In the genomic region with DNA sequence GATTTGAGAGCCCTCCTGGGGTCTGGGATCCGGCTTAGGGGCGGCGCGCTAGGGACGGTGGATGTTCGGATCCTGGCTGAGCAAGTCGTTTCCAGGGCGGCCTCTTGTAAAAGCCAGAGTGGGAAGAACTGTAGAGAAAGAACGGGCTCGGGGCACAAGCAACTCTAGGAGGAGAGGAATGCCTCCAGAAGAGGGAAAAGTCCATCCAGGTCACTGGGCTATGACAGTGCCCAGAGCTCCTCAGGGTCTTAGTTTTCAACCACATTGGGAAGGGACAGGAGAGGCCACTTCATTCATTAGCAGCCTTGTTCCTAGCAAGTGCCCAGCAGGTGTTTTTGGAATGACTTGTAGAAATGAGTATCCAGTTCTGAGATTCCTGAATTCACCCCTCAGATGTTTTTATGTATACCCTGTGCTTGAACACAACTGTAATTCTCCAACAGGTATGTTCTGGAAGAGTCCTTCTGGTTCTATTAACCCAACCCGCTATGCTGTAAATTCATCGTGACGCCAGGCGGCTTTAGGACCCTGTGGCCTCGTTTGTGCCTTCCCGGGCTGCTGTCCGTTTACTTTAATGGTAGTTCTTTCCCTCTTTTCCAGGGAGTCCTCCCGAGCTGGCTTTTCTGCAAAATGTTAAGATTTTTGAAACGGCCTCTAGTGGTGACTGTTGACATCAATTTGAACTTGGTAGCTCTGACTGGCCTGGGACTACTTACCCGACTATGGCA, we compare ENCODE assay signal across 7 mouse cellular contexts. TPM values are rescaled to one million over a fixed set of nuclear protein-coding genes. Genes with fewer than 3 reads are reported as not detected.
DNase-seq lines count a peak whose midpoint lies in the region; ATAC-seq and TF ChIP-seq lines count a peak whose summit lies in the region.

No protein-coding gene starts in this region.

- no peaks in the 10 kb centered on the region for H3K27me3 ChIP-seq in E14TG2a.4 (ENCODE audit: insufficient read depth, low read length)
- H3K27me3 ChIP-seq in heart, embryonic 13.5 days (replicated peaks) = no peaks in the 10 kb centered on the region
- H3K27me3 ChIP-seq in kidney, embryonic 16.5 days (ENCODE audit: insufficient read depth, low read length) = no peaks in the 10 kb centered on the region
- no peaks in the 10 kb centered on the region for H3K27me3 ChIP-seq in lung, embryonic 14.5 days (ENCODE audit: insufficient read depth, low read length)

- H3K9me3 ChIP-seq in E14TG2a.4 (ENCODE audit: low read length) = no peaks in the 10 kb centered on the region
- no peaks in the 10 kb centered on the region for H3K9me3 ChIP-seq in heart, embryonic 13.5 days
- H3K9me3 ChIP-seq in kidney, embryonic 16.5 days (ENCODE audit: low read length) = no peaks in the 10 kb centered on the region
- no peaks in the 10 kb centered on the region for H3K9me3 ChIP-seq in lung, embryonic 14.5 days (ENCODE audit: low read depth, low read length)

- H3K36me3 ChIP-seq in E14TG2a.4 (ENCODE audit: insufficient read depth, low read length) = peaks cover 74% of the 10 kb centered on the region
- peaks cover 46% of the 10 kb centered on the region for H3K36me3 ChIP-seq in heart, embryonic 13.5 days
- H3K36me3 ChIP-seq in kidney, embryonic 16.5 days (ENCODE audit: insufficient read depth, low read length) = peaks cover 15% of the 10 kb centered on the region
- peaks cover 40% of the 10 kb centered on the region for H3K36me3 ChIP-seq in lung, embryonic 14.5 days (ENCODE audit: insufficient read depth)

- peak; percentile 40 for DNase-seq in WW6 (ENCODE audit: low read depth, low spot score)
- peak; percentile 71 for DNase-seq in embryo, embryonic 9.5 days (ENCODE audit: extremely low spot score)
- DNase-seq in lung, embryonic 14.5 days = peak; percentile 91

- peak overlapping the region; percentile 88 for H3K9ac ChIP-seq in heart, embryonic 13.5 days
- H3K9ac ChIP-seq in kidney, embryonic 16.5 days (replicated peaks; ENCODE audit: low read length) = peak overlapping the region; percentile 79
- peak overlapping the region; percentile 62 for H3K9ac ChIP-seq in lung, embryonic 14.5 days

- TF ChIP-seq CTCF in E14TG2a.4 (conservative IDR thresholded peaks at IDR 0.05; ENCODE audit: low read length) = peak; percentile 30
- TF ChIP-seq CTCF in lung, embryonic 14.5 days (IDR thresholded peaks at IDR 0.05; ENCODE audit: low read depth) = peak; percentile 63
- no peak for TF ChIP-seq CTCF in olfactory bulb, adult 2 months (IDR thresholded peaks at IDR 0.05; ENCODE audit: insufficient read depth, low read depth, low read length)

- peak overlapping the region; percentile 92 for H3K4me3 ChIP-seq in E14TG2a.4 (replicated peaks; ENCODE audit: low read length)
- H3K4me3 ChIP-seq in heart, embryonic 13.5 days = peak overlapping the region; percentile 67
- H3K4me3 ChIP-seq in kidney, embryonic 16.5 days (ENCODE audit: low read length) = peak overlapping the region; percentile 82
- peak overlapping the region; percentile 71 for H3K4me3 ChIP-seq in lung, embryonic 14.5 days (ENCODE audit: low read depth, low read length)
- peak overlapping the region; percentile 71 for H3K4me3 ChIP-seq in olfactory bulb, adult 2 months (ENCODE audit: insufficient read depth, low read depth, low read length)

- H3K27ac ChIP-seq in heart, embryonic 13.5 days (replicated peaks) = peak overlapping the region; percentile 95
- peak overlapping the region; percentile 71 for H3K27ac ChIP-seq in kidney, embryonic 16.5 days (ENCODE audit: low read length)
- H3K27ac ChIP-seq in lung, embryonic 14.5 days (ENCODE audit: low read depth) = peak overlapping the region; percentile 90
- H3K27ac ChIP-seq in olfactory bulb, adult 2 months (ENCODE audit: insufficient read depth, low read depth, low read length) = 0 out of 2 replicates have a peak overlapping the region, but pooled peaks have one; percentile 12

- TF ChIP-seq POLR2A in olfactory bulb, adult 2 months (IDR thresholded peaks at IDR 0.05; ENCODE audit: insufficient read depth, low read depth, low read length) = no peak

- H3K4me2 ChIP-seq in heart, embryonic 13.5 days = peak overlapping the region; percentile 82
- H3K4me2 ChIP-seq in kidney, embryonic 16.5 days (replicated peaks; ENCODE audit: low read depth, low read length) = peak overlapping the region; percentile 76
- H3K4me2 ChIP-seq in lung, embryonic 14.5 days = peak overlapping the region; percentile 93

- ATAC-seq in heart, embryonic 13.5 days (ENCODE audit: extremely low read depth, insufficient number of reproducible peaks, low FRiP score, low TSS enrichment) = no peak; the same call in 1 of the 2 replicates
- peak; percentile 66 for ATAC-seq in kidney, embryonic 16.5 days (ENCODE audit: low FRiP score, low TSS enrichment)
- peak; percentile 53 for ATAC-seq in lung, embryonic 14.5 days (ENCODE audit: insufficient read depth)

- under 1% methylated on average over 20 of the region's 20 CpGs for WGBS in heart, embryonic 13.5 days
- WGBS in kidney, embryonic 16.5 days = 0% methylated on average over 20 of the region's 20 CpGs
- WGBS in lung, embryonic 14.5 days = under 1% methylated on average over 20 of the region's 20 CpGs
- WGBS in olfactory bulb, adult 2 months = under 1% methylated on average over 20 of the region's 20 CpGs

- H3K4me1 ChIP-seq in E14TG2a.4 (replicated peaks; ENCODE audit: low read depth, low read length) = peaks cover 71% of the 10 kb centered on the region
- peaks cover 26% of the 10 kb centered on the region for H3K4me1 ChIP-seq in heart, embryonic 13.5 days
- peaks cover 22% of the 10 kb centered on the region for H3K4me1 ChIP-seq in kidney, embryonic 16.5 days (ENCODE audit: insufficient read depth, low read length)
- peaks cover 10% of the 10 kb centered on the region; the same call in 1 of the 2 replicates for H3K4me1 ChIP-seq in lung, embryonic 14.5 days (ENCODE audit: insufficient read depth)
- H3K4me1 ChIP-seq in olfactory bulb, adult 2 months (ENCODE audit: control insufficient read depth, insufficient read depth, low read length) = no peaks in the 10 kb centered on the region; the same call in 1 of the 2 replicates

RNA-seq across cellular contexts. Expression of gene Pomt1, which starts 0.5 kb away (rescaled TPM):
- polyA plus RNA-seq in heart, embryonic 13.5 days (2015; fragmentation: Nextera tagmentation; extraction: Ambion mirVana) = 16.0 and 18.8 TPM in 2 replicates
- 31.6 and 32.9 TPM in 2 replicates for polyA plus RNA-seq in kidney, embryonic 16.5 days (2015; fragmentation: Nextera tagmentation; extraction: Ambion mirVana)
- polyA plus RNA-seq in lung, embryonic 14.5 days (2014; fragmentation: Nextera tagmentation; extraction: Ambion mirVana) = 19.4 and 21.6 TPM in 2 replicates
- not detected in 2 replicates for polyA plus RNA-seq in olfactory bulb, adult 2 months (2012; ENCODE audit: insufficient read depth, insufficient read length, low replicate concordance, missing spikeins)

RNA-seq across cellular contexts. Expression of gene Uck1, which starts 23.0 kb away (rescaled TPM):
- 44.8 and 45.3 TPM in 2 replicates for polyA plus RNA-seq in heart, embryonic 13.5 days (2015; fragmentation: Nextera tagmentation; extraction: Ambion mirVana)
- 88.5 and 92.0 TPM in 2 replicates for polyA plus RNA-seq in kidney, embryonic 16.5 days (2015; fragmentation: Nextera tagmentation; extraction: Ambion mirVana)
- polyA plus RNA-seq in lung, embryonic 14.5 days (2014; fragmentation: Nextera tagmentation; extraction: Ambion mirVana) = 58.6 and 63.6 TPM in 2 replicates
- polyA plus RNA-seq in olfactory bulb, adult 2 months (2012; ENCODE audit: insufficient read depth, insufficient read length, low replicate concordance, missing spikeins) = not detected in 2 replicates

RNA-seq across cellular contexts. Expression of gene Golga2, which starts 50.3 kb away (rescaled TPM):
- polyA plus RNA-seq in heart, embryonic 13.5 days (2015; fragmentation: Nextera tagmentation; extraction: Ambion mirVana) = 22.0 and 22.2 TPM in 2 replicates
- 26.6 and 28.0 TPM in 2 replicates for polyA plus RNA-seq in kidney, embryonic 16.5 days (2015; fragmentation: Nextera tagmentation; extraction: Ambion mirVana)
- 24.0 and 25.2 TPM in 2 replicates for polyA plus RNA-seq in lung, embryonic 14.5 days (2014; fragmentation: Nextera tagmentation; extraction: Ambion mirVana)
- polyA plus RNA-seq in olfactory bulb, adult 2 months (2012; ENCODE audit: insufficient read depth, insufficient read length, low replicate concordance, missing spikeins) = 105 TPM in 1 of 2 replicates, not detected in the other

RNA-seq across cellular contexts. Expression of gene Swi5, which starts 51.0 kb away (rescaled TPM):
- polyA plus RNA-seq in heart, embryonic 13.5 days (2015; fragmentation: Nextera tagmentation; extraction: Ambion mirVana) = 286 and 336 TPM in 2 replicates
- 407 and 433 TPM in 2 replicates for polyA plus RNA-seq in kidney, embryonic 16.5 days (2015; fragmentation: Nextera tagmentation; extraction: Ambion mirVana)
- polyA plus RNA-seq in lung, embryonic 14.5 days (2014; fragmentation: Nextera tagmentation; extraction: Ambion mirVana) = 205 and 220 TPM in 2 replicates
- not detected in 2 replicates for polyA plus RNA-seq in olfactory bulb, adult 2 months (2012; ENCODE audit: insufficient read depth, insufficient read length, low replicate concordance, missing spikeins)

Comparison
In these comparisons a context has a peak if more than half of its experiments do, and no peak if none do; other contexts are left out.
1. DNase-seq: peak in every context shown above with its lines; median percentile 91 in lung, embryonic 14.5 days; 71 in embryo, embryonic 9.5 days; 40 in WW6.
2. H3K27ac ChIP-seq: peak in every context shown above with its lines; median percentile 95 in heart, embryonic 13.5 days; 90 in lung, embryonic 14.5 days; 71 in kidney, embryonic 16.5 days; 12 in olfactory bulb, adult 2 months.
3. RNA of gene Pomt1, which starts 0.5 kb away (polyA plus RNA-seq): 31.6 to 32.9 TPM in kidney, embryonic 16.5 days, 19.4 to 21.6 TPM in lung, embryonic 14.5 days and 16.0 to 18.8 TPM in heart, embryonic 13.5 days; not detected in olfactory bulb, adult 2 months; every median in the first group is over 10 times any median in the second.
4. RNA of gene Uck1, which starts 23.0 kb away (polyA plus RNA-seq): 88.5 to 92.0 TPM in kidney, embryonic 16.5 days, 58.6 to 63.6 TPM in lung, embryonic 14.5 days and 44.8 to 45.3 TPM in heart, embryonic 13.5 days; not detected in olfactory bulb, adult 2 months; every median in the first group is over 10 times any median in the second.
5. Peak in every context shown above with its lines, with median percentiles within 50 percentile points of each other: H3K4me3 ChIP-seq, H3K4me2 ChIP-seq and H3K9ac ChIP-seq.